Mouse (Mus musculus) embryonic facial prominence, embryonic 10.5 days (tissue): ENCODE measurements around the gene Prkg1. TPM values are rescaled to one million over a fixed set of nuclear protein-coding genes. Genes with fewer than 3 reads are reported as not detected.

ENCODE experiments used
- DNase-seq: peaks from one replicate; pipeline ENCODE4 v3.0.0-alpha.2; 2017; ENCODE audit warnings: low spot score
- H3K27ac ChIP-seq: fragments of 300-500 bp; sonication (generic); replicated peaks from 2 replicates; pipeline ENCODE4 v1.5.1; 2016; ENCODE audit warnings: mild to moderate bottlenecking
- H3K27me3 ChIP-seq: fragments of 300-500 bp; sonication (generic); replicated peaks from 2 replicates; pipeline ENCODE4 v1.6.1; 2016; ENCODE audit warnings: low read depth, mild to moderate bottlenecking; ENCODE audit not compliant: poor library complexity, severe bottlenecking
- H3K36me3 ChIP-seq: fragments of 300-500 bp; sonication (generic); replicated peaks from 2 replicates; pipeline ENCODE4 v1.6.1; 2016; ENCODE audit warnings: mild to moderate bottlenecking, moderate library complexity
- H3K4me1 ChIP-seq: fragments of 300-500 bp; sonication (generic); 2 replicates; pipeline ENCODE4 v1.6.1; 2016
- H3K4me3 ChIP-seq: fragments of 300-500 bp; sonication (generic); 2 replicates; pipeline ENCODE4 v1.5.1; 2016; ENCODE audit warnings: mild to moderate bottlenecking, moderate library complexity
- H3K9me3 ChIP-seq: fragments of 300-500 bp; sonication (generic); 2 replicates; pipeline ENCODE4 v1.6.1; 2016; ENCODE audit warnings: mild to moderate bottlenecking
- WGBS: fragments of 180-500 bp; shearing (Covaris S2); methylation state at CpG from one replicate; pipeline ENCODE4 v1.1.7; 2016; 5-methylcytosine and 5-hydroxymethylcytosine counted together
- polyA plus RNA-seq: library from polyadenylated mRNA; unstranded; fragments of >200 nt; fragmentation: Nextera tagmentation; extraction: Ambion mirVana; gene quantifications from 2 replicates; pipeline ENCODE4 v1.2.1, GENCODE M21; 2016

The Prkg1 gene
- polyA plus RNA-seq, 1 experiment from 2014 or later, result 6.2 TPM

- no peak overlapping the region for H3K27ac ChIP-seq
- no peak overlapping the region for H3K4me3 ChIP-seq
- WGBS, result 92% methylated on average over 4 of the region's 4 CpGs
- DNase-seq, result no peak
- H3K27me3 ChIP-seq, result no peaks in the 10 kb centered on the region
- H3K36me3 ChIP-seq, result no peaks in the 10 kb centered on the region
- H3K4me1 ChIP-seq, result no peaks in the 10 kb centered on the region
- no peaks in the 10 kb centered on the region for H3K9me3 ChIP-seq
Measured at GRCm38 (mm10) chr19:31564329-31564728, 200.5 kb downstream of the Prkg1 start.

GRCm38 (mm10) chr19:31546063-31546462 lies 218.8 kb downstream of the Prkg1 start:
- Histone ChIP-seq H3K9me3 (no peaks in the 10 kb centered on the region), H3K27me3 (no peaks in the 10 kb centered on the region), H3K4me3 (no peak overlapping the region), H3K27ac (no peak overlapping the region), H3K4me1 (peaks cover 6% of the 10 kb centered on the region; the same call in 1 of the 2 replicates), H3K36me3 (no peaks in the 10 kb centered on the region)
- DNase-seq, result no peak
- 79% methylated on average over 5 of the region's 5 CpGs for WGBS

- WGBS, result 48% methylated on average over 7 of the region's 7 CpGs
- DNase-seq, result peak; percentile 34
- H3K4me1 ChIP-seq, result peaks cover 27% of the 10 kb centered on the region
- peak overlapping the region; percentile 72 for H3K27ac ChIP-seq
- no peaks in the 10 kb centered on the region for H3K27me3 ChIP-seq
- no peaks in the 10 kb centered on the region for H3K9me3 ChIP-seq
- no peak overlapping the region for H3K4me3 ChIP-seq
- no peaks in the 10 kb centered on the region for H3K36me3 ChIP-seq
Measured at GRCm38 (mm10) chr19:31531249-31531740, 233.5 kb downstream of the Prkg1 start.

- no peaks in the 10 kb centered on the region for H3K36me3 ChIP-seq
- peaks cover 27% of the 10 kb centered on the region for H3K4me1 ChIP-seq
- no peaks in the 10 kb centered on the region for H3K9me3 ChIP-seq
- no peak for DNase-seq
- H3K27ac ChIP-seq, result peak overlapping the region; percentile 72
- WGBS, result 74% methylated on average over 5 of the region's 5 CpGs
- H3K4me3 ChIP-seq, result no peak overlapping the region
- H3K27me3 ChIP-seq, result no peaks in the 10 kb centered on the region
Measured at GRCm38 (mm10) chr19:31530616-31531015, 234.2 kb downstream of the Prkg1 start.

- 66% methylated on average over 4 of the region's 4 CpGs for WGBS
- no peaks in the 10 kb centered on the region for H3K9me3 ChIP-seq
Measured at GRCm38 (mm10) chr19:31529890-31530289, 234.9 kb downstream of the Prkg1 start.

GRCm38 (mm10) chr19:31514490-31514889 lies 250.3 kb downstream of the Prkg1 start:
- Histone ChIP-seq H3K36me3 (no peaks in the 10 kb centered on the region), H3K27ac (no peak overlapping the region; the same call in 1 of the 2 replicates), H3K9me3 (no peaks in the 10 kb centered on the region), H3K27me3 (no peaks in the 10 kb centered on the region), H3K4me3 (no peak overlapping the region), H3K4me1 (peaks cover 5% of the 10 kb centered on the region; the same call in 1 of the 2 replicates)
- no peak for DNase-seq
- WGBS, result 37% methylated on average over 2 of the region's 2 CpGs

More at GRCm38 (mm10) chr19:31529890-31530289, 234.9 kb downstream of the Prkg1 start:
- H3K4me3 ChIP-seq, result no peak overlapping the region
- DNase-seq, result no peak
- no peaks in the 10 kb centered on the region for H3K36me3 ChIP-seq
- H3K4me1 ChIP-seq, result peaks cover 27% of the 10 kb centered on the region
- no peak overlapping the region for H3K27ac ChIP-seq
- H3K27me3 ChIP-seq, result no peaks in the 10 kb centered on the region

GRCm38 (mm10) chr19:31507831-31508230 lies 257.0 kb downstream of the Prkg1 start:
- Histone ChIP-seq H3K36me3 (no peaks in the 10 kb centered on the region), H3K27ac (no peak overlapping the region), H3K4me1 (no peaks in the 10 kb centered on the region), H3K9me3 (no peaks in the 10 kb centered on the region), H3K4me3 (no peak overlapping the region), H3K27me3 (no peaks in the 10 kb centered on the region)
- no peak for DNase-seq
- 81% methylated on average over 3 of the region's 3 CpGs for WGBS

- H3K4me3 ChIP-seq, result no peak overlapping the region
- H3K36me3 ChIP-seq, result no peaks in the 10 kb centered on the region
- WGBS, result 59% methylated on average over 2 of the region's 2 CpGs
- no peak overlapping the region for H3K27ac ChIP-seq
- no peak for DNase-seq
- H3K9me3 ChIP-seq, result no peaks in the 10 kb centered on the region
- no peaks in the 10 kb centered on the region for H3K27me3 ChIP-seq
- H3K4me1 ChIP-seq, result no peaks in the 10 kb centered on the region
Measured at GRCm38 (mm10) chr19:31506296-31506695, 258.5 kb downstream of the Prkg1 start.

- no peaks in the 10 kb centered on the region for H3K4me1 ChIP-seq
Measured at GRCm38 (mm10) chr19:31505041-31505440, 259.8 kb downstream of the Prkg1 start.

GRCm38 (mm10) chr19:31497386-31497785 lies 267.4 kb downstream of the Prkg1 start:
- H3K9me3 ChIP-seq, result no peaks in the 10 kb centered on the region
- H3K27me3 ChIP-seq, result no peaks in the 10 kb centered on the region
- no peaks in the 10 kb centered on the region for H3K36me3 ChIP-seq
- no peaks in the 10 kb centered on the region for H3K4me1 ChIP-seq
- DNase-seq, result no peak
- no peak overlapping the region for H3K4me3 ChIP-seq
- no peak overlapping the region for H3K27ac ChIP-seq
- WGBS, result 89% methylated on average over 4 of the region's 4 CpGs

More at GRCm38 (mm10) chr19:31505041-31505440, 259.8 kb downstream of the Prkg1 start:
- Histone ChIP-seq H3K27me3 (no peaks in the 10 kb centered on the region), H3K9me3 (no peaks in the 10 kb centered on the region), H3K27ac (no peak overlapping the region), H3K4me3 (no peak overlapping the region), H3K36me3 (no peaks in the 10 kb centered on the region)
- WGBS, result 91% methylated on average over 2 of the region's 2 CpGs
- DNase-seq, result no peak

GRCm38 (mm10) chr19:31489606-31490005 lies 275.2 kb downstream of the Prkg1 start:
- 78% methylated on average over 4 of the region's 4 CpGs for WGBS
- Histone ChIP-seq H3K27me3 (no peaks in the 10 kb centered on the region), H3K4me1 (no peaks in the 10 kb centered on the region), H3K36me3 (no peaks in the 10 kb centered on the region), H3K9me3 (no peaks in the 10 kb centered on the region), H3K4me3 (no peak overlapping the region), H3K27ac (no peak overlapping the region)
- DNase-seq, result no peak

- 18% methylated on average over 1 of the region's 1 CpGs for WGBS
- no peak for DNase-seq
Measured at GRCm38 (mm10) chr19:31471766-31472165, 293.1 kb downstream of the Prkg1 start.

GRCm38 (mm10) chr19:31460188-31460587 lies 304.6 kb downstream of the Prkg1 start:
- H3K36me3 ChIP-seq, result no peaks in the 10 kb centered on the region
- H3K4me1 ChIP-seq, result no peaks in the 10 kb centered on the region
- no peak for DNase-seq

More at GRCm38 (mm10) chr19:31471766-31472165, 293.1 kb downstream of the Prkg1 start:
- Histone ChIP-seq H3K4me1 (peaks cover 12% of the 10 kb centered on the region), H3K36me3 (no peaks in the 10 kb centered on the region), H3K27ac (no peak overlapping the region), H3K9me3 (no peaks in the 10 kb centered on the region), H3K4me3 (no peak overlapping the region), H3K27me3 (no peaks in the 10 kb centered on the region)

More at GRCm38 (mm10) chr19:31460188-31460587, 304.6 kb downstream of the Prkg1 start:
- no peak overlapping the region for H3K27ac ChIP-seq
- H3K4me3 ChIP-seq, result no peak overlapping the region
- H3K27me3 ChIP-seq, result no peaks in the 10 kb centered on the region
- H3K9me3 ChIP-seq, result no peaks in the 10 kb centered on the region
